Mouse (Mus musculus): Measurements from ENCODE around the gene Akip1. TPM values are rescaled to one million over a fixed set of nuclear protein-coding genes. Genes with fewer than 3 reads are reported as not detected.

Akip1 gene
- polyA plus RNA-seq, 1 experiment from 2014 or later, result 17.7 TPM

DNA sequence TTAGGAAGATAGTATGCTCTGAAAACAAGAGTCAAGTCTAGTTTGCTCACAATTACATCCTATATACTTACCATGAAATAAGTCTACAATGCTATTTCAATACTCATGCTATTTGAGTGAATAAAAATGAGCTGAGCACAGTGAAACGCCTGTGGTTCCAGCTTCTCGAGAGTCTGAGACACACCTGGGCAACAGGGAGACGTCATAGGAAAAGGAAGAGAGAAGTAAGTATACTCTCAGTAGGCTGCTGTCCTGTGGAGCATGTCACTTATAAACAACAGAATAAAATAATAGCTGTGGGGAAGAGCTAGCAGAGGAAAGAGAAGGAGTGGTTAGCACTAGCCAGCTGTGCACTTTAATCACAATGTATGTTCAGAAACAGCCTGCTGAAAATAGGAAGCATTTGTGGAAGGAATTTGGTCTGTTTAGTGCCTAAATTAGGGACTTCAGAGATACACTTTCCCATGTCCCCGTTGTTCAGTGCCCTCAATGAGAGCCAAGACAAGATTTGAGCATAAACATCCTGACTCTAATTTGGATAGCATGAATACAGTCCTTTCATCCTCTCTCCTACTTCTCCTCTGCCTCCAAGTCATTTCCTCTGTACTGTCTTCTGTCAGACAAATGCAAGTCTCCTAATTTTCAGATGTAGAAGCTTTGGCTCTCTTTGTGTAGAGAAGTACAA, 28.4 kb upstream of the Akip1 start:
- Histone ChIP-seq H3K4me2 (ENCODE audit: low read length) (no peak overlapping the region), H3K27me3 (replicated peaks; ENCODE audit: control insufficient read depth, insufficient read depth, low read length) (no peaks in the 10 kb centered on the region), H3K4me1 (ENCODE audit: control insufficient read depth, insufficient read depth, low read depth, low read length) (peaks cover 6% of the 10 kb centered on the region), H3K9ac (ENCODE audit: low read depth, low read length) (no peak overlapping the region), H3K4me3 (ENCODE audit: low read length) (no peak overlapping the region), H3K36me3 (ENCODE audit: control insufficient read depth, insufficient read depth, low read length) (no peaks in the 10 kb centered on the region), H3K27ac (ENCODE audit: low read depth, low read length) (no peak overlapping the region), H3K9me3 (ENCODE audit: control insufficient read depth, low read length) (no peaks in the 10 kb centered on the region)
- WGBS, result 65% methylated on average over 4 of the region's 4 CpGs
- no peak for ATAC-seq

DNA sequence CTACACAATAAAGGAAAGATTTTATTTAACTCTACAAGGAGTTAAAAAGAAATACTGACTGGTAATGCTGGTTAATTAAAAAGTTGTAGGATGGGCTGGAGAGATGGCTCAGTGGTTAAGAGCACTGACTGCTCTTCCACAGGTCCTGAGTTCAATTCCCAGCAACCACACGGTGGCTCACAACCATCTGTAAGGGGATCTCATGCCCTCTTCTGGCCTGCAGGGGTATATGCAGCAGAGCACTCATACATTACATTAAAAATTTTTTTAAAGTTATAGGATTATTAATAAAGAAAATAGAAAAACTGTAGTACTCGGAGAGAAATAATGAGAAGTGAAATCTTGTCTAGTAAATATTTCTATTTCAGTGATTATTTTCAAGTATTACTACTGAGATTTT, 23.2 kb upstream of the Akip1 start:
- no peaks in the 10 kb centered on the region for H3K4me1 ChIP-seq (ENCODE audit: control insufficient read depth, insufficient read depth, low read depth, low read length)

DNA sequence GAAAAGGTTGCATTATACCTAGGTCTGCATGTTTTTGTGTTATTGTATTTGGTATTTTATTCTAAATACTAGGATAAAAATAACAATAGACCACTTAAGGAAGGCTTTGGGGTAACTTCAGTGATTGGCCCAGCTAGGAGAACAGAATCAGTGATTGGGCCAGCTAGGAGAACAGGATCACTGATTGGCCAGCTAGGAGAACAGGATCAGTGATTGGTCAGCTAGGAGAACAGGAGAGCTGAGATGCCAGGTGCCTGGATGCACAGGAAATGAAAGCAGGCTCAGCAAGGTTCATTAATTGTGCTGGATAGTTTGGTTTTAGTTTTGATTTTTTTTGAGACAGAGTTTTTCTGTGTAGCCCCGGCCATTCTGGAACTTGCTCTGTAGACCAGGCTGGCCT, 22.6 kb upstream of the Akip1 start:
- Histone ChIP-seq H3K4me1 (ENCODE audit: control insufficient read depth, insufficient read depth, low read depth, low read length) (no peaks in the 10 kb centered on the region), H3K36me3 (ENCODE audit: control insufficient read depth, insufficient read depth, low read length) (no peaks in the 10 kb centered on the region), H3K4me2 (ENCODE audit: low read length) (no peak overlapping the region), H3K9ac (ENCODE audit: low read depth, low read length) (no peak overlapping the region), H3K9me3 (ENCODE audit: control insufficient read depth, low read length) (no peaks in the 10 kb centered on the region), H3K27me3 (replicated peaks; ENCODE audit: control insufficient read depth, insufficient read depth, low read length) (no peaks in the 10 kb centered on the region), H3K27ac (ENCODE audit: low read depth, low read length) (no peak overlapping the region), H3K4me3 (ENCODE audit: low read length) (no peak overlapping the region)
- WGBS, result 93% methylated on average over 1 of the region's 1 CpGs
- ATAC-seq, result no peak

More for the DNA sequence above, 23.2 kb upstream of the Akip1 start:
- no peak overlapping the region for H3K4me3 ChIP-seq (ENCODE audit: low read length)
- H3K4me2 ChIP-seq (ENCODE audit: low read length), result no peak overlapping the region
- no peak overlapping the region for H3K9ac ChIP-seq (ENCODE audit: low read depth, low read length)
- no peaks in the 10 kb centered on the region for H3K27me3 ChIP-seq (replicated peaks; ENCODE audit: control insufficient read depth, insufficient read depth, low read length)
- no peak overlapping the region for H3K27ac ChIP-seq (ENCODE audit: low read depth, low read length)
- WGBS, result 92% methylated on average over 2 of the region's 2 CpGs
- no peak for ATAC-seq
- no peaks in the 10 kb centered on the region for H3K36me3 ChIP-seq (ENCODE audit: control insufficient read depth, insufficient read depth, low read length)
- H3K9me3 ChIP-seq (ENCODE audit: control insufficient read depth, low read length), result no peaks in the 10 kb centered on the region

DNA sequence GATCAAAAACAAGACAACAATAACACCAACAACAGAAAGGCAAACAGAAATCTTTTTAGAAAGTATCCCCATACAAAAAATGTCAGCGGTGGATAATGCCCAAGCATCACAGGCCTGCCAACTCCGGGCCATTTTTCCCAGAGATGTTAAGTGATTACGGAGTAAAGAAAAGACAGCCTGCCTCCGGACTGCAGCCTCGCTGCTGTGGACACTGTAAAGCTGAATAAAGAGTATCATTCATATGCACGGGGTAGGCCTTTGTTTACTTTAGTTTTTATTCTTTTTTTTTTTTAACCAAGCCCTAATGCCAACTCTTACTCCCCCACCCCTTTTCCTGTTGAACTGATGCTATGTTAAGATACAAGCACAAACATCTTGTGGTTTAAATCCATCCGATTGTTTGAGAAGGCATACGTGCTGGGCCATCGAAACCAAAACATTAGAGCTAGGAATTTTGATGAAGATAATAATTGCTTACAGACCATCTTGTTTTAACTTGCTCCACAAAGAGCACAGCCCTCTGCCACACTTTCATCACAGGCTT, 16.8 kb upstream of the Akip1 start:
- Histone ChIP-seq H3K27me3 (replicated peaks; ENCODE audit: control insufficient read depth, insufficient read depth, low read length) (no peaks in the 10 kb centered on the region), H3K4me1 (ENCODE audit: control insufficient read depth, insufficient read depth, low read depth, low read length) (no peaks in the 10 kb centered on the region; the same call in 1 of the 2 replicates), H3K4me2 (ENCODE audit: low read length) (no peak overlapping the region), H3K9ac (ENCODE audit: low read depth, low read length) (no peak overlapping the region), H3K27ac (ENCODE audit: low read depth, low read length) (no peak overlapping the region), H3K9me3 (ENCODE audit: control insufficient read depth, low read length) (no peaks in the 10 kb centered on the region), H3K36me3 (ENCODE audit: control insufficient read depth, insufficient read depth, low read length) (no peaks in the 10 kb centered on the region), H3K4me3 (ENCODE audit: low read length) (no peak overlapping the region)
- no peak for ATAC-seq
- WGBS, result 44% methylated on average over 9 of the region's 9 CpGs

DNA sequence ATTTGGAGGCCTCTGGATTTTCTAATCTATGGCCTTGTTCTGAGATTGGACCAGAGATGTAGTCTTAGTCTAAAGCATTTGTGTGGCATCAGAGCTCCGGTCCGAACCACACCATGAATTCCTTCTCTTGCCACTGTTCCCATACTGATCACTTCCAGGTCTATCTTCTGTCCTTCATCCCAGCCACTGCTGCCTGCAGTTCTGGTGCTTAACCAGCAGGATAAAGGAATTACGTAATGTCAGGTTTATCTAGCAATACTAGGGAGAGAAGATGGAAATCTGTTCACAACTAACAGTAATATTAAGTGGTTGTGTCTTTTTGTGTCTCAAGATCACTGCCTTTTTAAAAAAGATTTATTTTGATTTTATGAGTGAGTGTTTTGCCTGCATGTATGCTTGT, 13.4 kb upstream of the Akip1 start:
- Histone ChIP-seq H3K27ac (ENCODE audit: low read depth, low read length) (no peak overlapping the region), H3K9me3 (ENCODE audit: control insufficient read depth, low read length) (no peaks in the 10 kb centered on the region), H3K36me3 (ENCODE audit: control insufficient read depth, insufficient read depth, low read length) (no peaks in the 10 kb centered on the region), H3K4me1 (ENCODE audit: control insufficient read depth, insufficient read depth, low read depth, low read length) (no peaks in the 10 kb centered on the region; the same call in 1 of the 2 replicates), H3K9ac (ENCODE audit: low read depth, low read length) (no peak overlapping the region), H3K4me3 (ENCODE audit: low read length) (no peak overlapping the region), H3K27me3 (replicated peaks; ENCODE audit: control insufficient read depth, insufficient read depth, low read length) (no peaks in the 10 kb centered on the region), H3K4me2 (ENCODE audit: low read length) (no peak overlapping the region)
- no peak for ATAC-seq
- WGBS, result 90% methylated on average over 3 of the region's 3 CpGs

DNA sequence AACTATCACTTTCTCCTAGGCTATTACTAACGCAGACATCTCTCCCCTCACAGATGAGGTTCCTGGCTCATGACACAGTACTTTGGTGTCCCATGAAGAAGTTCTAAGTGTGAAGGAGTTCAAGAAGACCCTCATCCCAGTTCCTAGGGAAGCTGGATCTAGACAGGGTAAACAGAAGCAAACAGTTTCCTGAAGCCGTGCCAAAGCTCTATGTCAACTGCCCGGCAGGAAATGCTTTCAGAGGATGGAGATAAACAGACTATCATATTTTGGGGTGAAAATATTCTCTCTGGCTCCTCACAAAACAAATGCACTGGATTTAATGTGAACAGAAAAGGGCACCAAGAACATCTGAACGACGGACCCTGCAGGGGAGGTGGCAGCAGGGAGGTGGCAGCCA, 12.5 kb upstream of the Akip1 start:
- no peak for ATAC-seq
- H3K36me3 ChIP-seq (ENCODE audit: control insufficient read depth, insufficient read depth, low read length), result no peaks in the 10 kb centered on the region
- WGBS, result 84% methylated on average over 5 of the region's 5 CpGs

DNA sequence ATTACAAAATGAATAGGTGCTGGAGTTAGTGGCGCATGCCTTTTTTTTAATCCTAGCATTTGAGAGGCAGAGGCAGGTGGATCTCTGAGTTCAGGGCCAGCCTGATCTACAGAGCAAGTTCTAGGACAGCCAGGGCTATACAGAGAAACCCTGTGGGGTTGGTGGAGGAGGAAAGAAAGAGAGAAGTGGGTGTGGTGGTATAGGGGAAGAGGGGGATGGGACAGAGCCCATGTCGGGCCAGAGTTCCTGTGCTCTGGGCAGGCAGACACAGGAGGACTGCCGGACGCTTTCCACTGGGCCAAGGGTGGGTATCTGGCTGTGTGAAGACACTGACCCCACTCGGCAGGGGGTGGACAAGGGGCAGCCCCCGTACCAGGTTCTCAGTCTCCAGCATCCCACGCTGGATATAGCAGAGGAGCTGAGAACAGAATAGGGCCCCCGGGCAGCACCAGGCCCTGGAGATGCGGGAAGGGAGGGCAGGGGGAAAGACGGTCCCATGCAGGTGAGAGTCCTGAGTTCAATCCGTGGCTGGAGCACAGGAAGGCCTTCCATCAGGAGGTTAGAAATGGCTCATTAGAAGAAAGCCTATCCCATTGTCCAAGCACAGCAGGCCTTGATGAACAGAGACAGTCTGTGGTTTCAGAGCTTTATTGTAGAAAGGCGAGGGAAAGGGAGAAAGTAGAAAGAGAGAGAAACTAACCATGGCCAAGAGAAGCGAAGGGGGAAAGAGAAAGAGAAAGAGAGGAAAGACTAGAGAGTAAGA, 8.7 kb upstream of the Akip1 start:
- Histone ChIP-seq H3K4me3 (ENCODE audit: low read length) (no peak overlapping the region), H3K36me3 (ENCODE audit: control insufficient read depth, insufficient read depth, low read length) (no peaks in the 10 kb centered on the region), H3K27me3 (replicated peaks; ENCODE audit: control insufficient read depth, insufficient read depth, low read length) (no peaks in the 10 kb centered on the region), H3K9me3 (ENCODE audit: control insufficient read depth, low read length) (no peaks in the 10 kb centered on the region), H3K9ac (ENCODE audit: low read depth, low read length) (no peak overlapping the region), H3K4me1 (ENCODE audit: control insufficient read depth, insufficient read depth, low read depth, low read length) (no peaks in the 10 kb centered on the region), H3K27ac (ENCODE audit: low read depth, low read length) (no peak overlapping the region), H3K4me2 (ENCODE audit: low read length) (no peak overlapping the region)
- no peak for ATAC-seq
- 73% methylated on average over 13 of the region's 13 CpGs for WGBS

More for the DNA sequence above, 12.5 kb upstream of the Akip1 start:
- Histone ChIP-seq H3K9me3 (ENCODE audit: control insufficient read depth, low read length) (no peaks in the 10 kb centered on the region), H3K4me1 (ENCODE audit: control insufficient read depth, insufficient read depth, low read depth, low read length) (no peaks in the 10 kb centered on the region; the same call in 1 of the 2 replicates), H3K4me3 (ENCODE audit: low read length) (no peak overlapping the region), H3K9ac (ENCODE audit: low read depth, low read length) (no peak overlapping the region), H3K27me3 (replicated peaks; ENCODE audit: control insufficient read depth, insufficient read depth, low read length) (no peaks in the 10 kb centered on the region), H3K4me2 (ENCODE audit: low read length) (no peak overlapping the region), H3K27ac (ENCODE audit: low read depth, low read length) (no peak overlapping the region)

DNA sequence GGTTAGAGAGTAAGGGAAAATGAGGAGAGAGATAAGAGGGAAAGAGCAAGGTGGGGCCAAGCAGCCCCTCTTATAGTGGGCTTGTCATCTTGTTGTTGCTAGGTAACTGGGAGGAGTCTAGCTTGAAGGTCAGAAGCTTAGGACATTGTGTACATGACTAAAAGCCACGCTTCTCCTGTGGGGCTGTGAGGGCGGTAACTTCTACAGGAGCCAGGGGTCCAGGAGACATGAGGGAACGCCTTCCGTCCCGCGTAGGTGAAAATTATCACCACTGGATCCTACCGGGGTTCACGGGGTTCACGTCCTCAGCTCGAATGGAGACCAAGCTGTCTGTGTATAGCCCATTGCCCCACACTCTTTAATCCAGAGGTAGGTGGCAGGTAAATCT, 8.2 kb upstream of the Akip1 start:
- Histone ChIP-seq H3K4me2 (ENCODE audit: low read length) (no peak overlapping the region), H3K27me3 (replicated peaks; ENCODE audit: control insufficient read depth, insufficient read depth, low read length) (no peaks in the 10 kb centered on the region), H3K4me3 (ENCODE audit: low read length) (no peak overlapping the region), H3K36me3 (ENCODE audit: control insufficient read depth, insufficient read depth, low read length) (no peaks in the 10 kb centered on the region), H3K9me3 (ENCODE audit: control insufficient read depth, low read length) (no peaks in the 10 kb centered on the region), H3K9ac (ENCODE audit: low read depth, low read length) (no peak overlapping the region), H3K4me1 (ENCODE audit: control insufficient read depth, insufficient read depth, low read depth, low read length) (no peaks in the 10 kb centered on the region), H3K27ac (ENCODE audit: low read depth, low read length) (no peak overlapping the region)
- no peak for ATAC-seq
- 91% methylated on average over 10 of the region's 10 CpGs for whole genome bisulfite sequencing

DNA sequence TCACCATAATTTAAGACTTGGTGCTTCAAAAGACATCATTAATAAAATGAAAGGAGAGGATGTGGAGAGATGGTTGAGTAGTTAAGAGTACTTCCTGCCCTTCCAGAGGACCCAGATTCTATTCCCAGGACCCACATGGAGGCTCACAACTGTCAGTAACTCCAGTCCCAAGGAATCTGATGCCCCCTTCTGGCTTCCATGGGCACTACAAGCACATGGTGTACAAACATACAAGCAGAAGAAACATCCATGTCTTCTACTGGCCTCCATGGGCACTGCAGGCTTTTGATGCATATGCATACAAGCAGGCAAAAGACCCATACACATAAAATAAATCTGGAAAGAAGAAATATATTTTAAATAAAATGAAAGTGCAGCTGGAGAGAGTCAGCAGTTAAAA, 3.3 kb upstream of the Akip1 start:
- no peak for ATAC-seq
- Histone ChIP-seq H3K27me3 (replicated peaks; ENCODE audit: control insufficient read depth, insufficient read depth, low read length) (no peaks in the 10 kb centered on the region), H3K4me2 (ENCODE audit: low read length) (no peak overlapping the region)

More for the DNA sequence above, 3.3 kb upstream of the Akip1 start:
- H3K9me3 ChIP-seq (ENCODE audit: control insufficient read depth, low read length), result no peaks in the 10 kb centered on the region
- H3K27ac ChIP-seq (ENCODE audit: low read depth, low read length), result no peak overlapping the region
- no peaks in the 10 kb centered on the region for H3K4me1 ChIP-seq (ENCODE audit: control insufficient read depth, insufficient read depth, low read depth, low read length)
- H3K36me3 ChIP-seq (ENCODE audit: control insufficient read depth, insufficient read depth, low read length), result no peaks in the 10 kb centered on the region
- no peak overlapping the region for H3K9ac ChIP-seq (ENCODE audit: low read depth, low read length)
- H3K4me3 ChIP-seq (ENCODE audit: low read length), result no peak overlapping the region
